Mouse (Mus musculus) heart, embryonic 10.5 days (tissue): Measurements from ENCODE around the gene Dctn1. TPM values are rescaled to one million over a fixed set of nuclear protein-coding genes. Genes with fewer than 3 reads are reported as not detected.

Experiments used
- DNase-seq: peaks from one replicate; pipeline ENCODE4 v3.0.0-alpha.2; 2017; ENCODE audit warnings: low spot score
- H3K27ac ChIP-seq: fragments of 300-500 bp; sonication (generic); 2 replicates; pipeline ENCODE4 v1.5.1; 2016; ENCODE audit warnings: mild to moderate bottlenecking
- H3K27me3 ChIP-seq: fragments of 300-500 bp; sonication (generic); 2 replicates; pipeline ENCODE4 v1.6.1; 2016; ENCODE audit warnings: mild to moderate bottlenecking; ENCODE audit not compliant: poor library complexity, insufficient read depth, severe bottlenecking
- H3K36me3 ChIP-seq: fragments of 300-500 bp; sonication (generic); 2 replicates; pipeline ENCODE4 v1.6.1; 2016; ENCODE audit warnings: mild to moderate bottlenecking, moderate library complexity
- H3K4me1 ChIP-seq: fragments of 300-500 bp; sonication (generic); 2 replicates; pipeline ENCODE4 v1.6.1; 2016; ENCODE audit warnings: mild to moderate bottlenecking
- H3K4me3 ChIP-seq: fragments of 300-500 bp; sonication (generic); 2 replicates; pipeline ENCODE4 v1.5.1; 2016; ENCODE audit warnings: mild to moderate bottlenecking, moderate library complexity
- H3K9me3 ChIP-seq: fragments of 300-500 bp; sonication (generic); 2 replicates; pipeline ENCODE4 v1.6.1; 2016; ENCODE audit warnings: mild to moderate bottlenecking, moderate library complexity
- WGBS: fragments of 180-500 bp; shearing (Covaris S2); methylation state at CpG from one replicate; pipeline ENCODE4 v1.1.7; 2016; 5-methylcytosine and 5-hydroxymethylcytosine counted together
- polyA plus RNA-seq: library from polyadenylated mRNA; unstranded; fragments of >200 nt; fragmentation: Nextera tagmentation; extraction: Ambion mirVana; gene quantifications from 2 replicates; pipeline ENCODE4 v1.2.1, GENCODE M21; 2016

The Dctn1 gene
- polyA plus RNA-seq, 1 experiment from 2014 or later: 83.2 TPM

- no peaks in the 10 kb centered on the region for H3K36me3 ChIP-seq
- no peaks in the 10 kb centered on the region for H3K9me3 ChIP-seq
- H3K4me3 ChIP-seq: no peak within 1 kb of the TSS
- no peaks in the 10 kb centered on the region for H3K4me1 ChIP-seq
- H3K27me3 ChIP-seq: no peaks in the 10 kb centered on the region
- no peak within 1 kb of the TSS for H3K27ac ChIP-seq
- 77% methylated on average over 3 of the region's 3 CpGs for WGBS
- no peak for DNase-seq
These were observed 54.1 kb downstream of the Dctn1 start, which contains the start of gene Slc4a5 for GRCm38 (mm10) chr6:83219814-83220213. TSS of gene Slc4a5 (plus strand) at chr6:83219828.

GRCm38 (mm10) chr6:83231486-83231885 lies 65.8 kb downstream of the Dctn1 start:
- H3K36me3 ChIP-seq: no peaks in the 10 kb centered on the region
- H3K9me3 ChIP-seq: no peaks in the 10 kb centered on the region
- peaks cover 23% of the 10 kb centered on the region for H3K4me1 ChIP-seq
- no peak overlapping the region for H3K4me3 ChIP-seq
- WGBS: 43% methylated on average over 2 of the region's 2 CpGs
- no peak for DNase-seq
- H3K27me3 ChIP-seq: peaks cover 11% of the 10 kb centered on the region; the same call in 1 of the 2 replicates
- H3K27ac ChIP-seq: no peak overlapping the region

GRCm38 (mm10) chr6:83233306-83233705 lies 67.6 kb downstream of the Dctn1 start:
- Histone ChIP-seq H3K36me3 (no peaks in the 10 kb centered on the region), H3K4me3 (no peak overlapping the region), H3K27me3 (peaks cover 28% of the 10 kb centered on the region), H3K27ac (peak overlapping the region; percentile 67; the same call in 1 of the 2 replicates), H3K9me3 (no peaks in the 10 kb centered on the region), H3K4me1 (peaks cover 36% of the 10 kb centered on the region)
- WGBS: 77% methylated on average over 4 of the region's 4 CpGs
- DNase-seq: no peak

- H3K27ac ChIP-seq: peak overlapping the region; percentile 67
These were observed 68.6 kb downstream of the Dctn1 start for GRCm38 (mm10) chr6:83234280-83234741.

GRCm38 (mm10) chr6:83237123-83237522 lies 71.4 kb downstream of the Dctn1 start:
- no peak for DNase-seq
- Histone ChIP-seq H3K4me1 (peaks cover 51% of the 10 kb centered on the region), H3K27me3 (peaks cover 66% of the 10 kb centered on the region), H3K4me3 (peak overlapping the region; percentile 43), H3K9me3 (no peaks in the 10 kb centered on the region), H3K36me3 (no peaks in the 10 kb centered on the region), H3K27ac (peak overlapping the region; percentile 53; the same call in 1 of the 2 replicates)
- 3% methylated on average over 9 of the region's 9 CpGs for WGBS

More at GRCm38 (mm10) chr6:83234280-83234741, 68.6 kb downstream of the Dctn1 start:
- peaks cover 38% of the 10 kb centered on the region for H3K27me3 ChIP-seq
- no peaks in the 10 kb centered on the region for H3K36me3 ChIP-seq
- 3% methylated on average over 14 of the region's 14 CpGs for WGBS
- peak overlapping the region; percentile 40 for H3K4me3 ChIP-seq
- DNase-seq: no peak
- peaks cover 37% of the 10 kb centered on the region for H3K4me1 ChIP-seq
- no peaks in the 10 kb centered on the region for H3K9me3 ChIP-seq

- Histone ChIP-seq H3K9me3 (no peaks in the 10 kb centered on the region), H3K27ac (peak overlapping the region; percentile 6; the same call in 1 of the 2 replicates), H3K4me1 (peaks cover 18% of the 10 kb centered on the region), H3K27me3 (peaks cover 26% of the 10 kb centered on the region), H3K4me3 (no peak overlapping the region), H3K36me3 (no peaks in the 10 kb centered on the region)
- no peak for DNase-seq
- WGBS: 49% methylated on average over 10 of the region's 10 CpGs
These were observed 78.8 kb downstream of the Dctn1 start for GRCm38 (mm10) chr6:83244422-83245061.

- Histone ChIP-seq H3K36me3 (no peaks in the 10 kb centered on the region), H3K27me3 (peaks cover 20% of the 10 kb centered on the region), H3K4me3 (no peak overlapping the region), H3K9me3 (no peaks in the 10 kb centered on the region), H3K4me1 (peaks cover 17% of the 10 kb centered on the region), H3K27ac (peak overlapping the region; percentile 6; the same call in 1 of the 2 replicates)
- 87% methylated on average over 6 of the region's 6 CpGs for WGBS
- DNase-seq: no peak
These were observed 79.4 kb downstream of the Dctn1 start for GRCm38 (mm10) chr6:83245134-83245533.

- H3K27me3 ChIP-seq: peaks cover 12% of the 10 kb centered on the region
- H3K4me1 ChIP-seq: peaks cover 13% of the 10 kb centered on the region
- 88% methylated on average over 1 of the region's 1 CpGs for WGBS
- H3K9me3 ChIP-seq: no peaks in the 10 kb centered on the region
- DNase-seq: no peak
- H3K27ac ChIP-seq: peak overlapping the region; percentile 6; the same call in 1 of the 2 replicates
- no peak overlapping the region for H3K4me3 ChIP-seq
- no peaks in the 10 kb centered on the region for H3K36me3 ChIP-seq
These were observed 80.3 kb downstream of the Dctn1 start for GRCm38 (mm10) chr6:83245997-83246396.

GRCm38 (mm10) chr6:83246750-83247149 lies 81.0 kb downstream of the Dctn1 start:
- WGBS: 88% methylated on average over 4 of the region's 4 CpGs

GRCm38 (mm10) chr6:83247153-83247552 lies 81.4 kb downstream of the Dctn1 start:
- no peaks in the 10 kb centered on the region for H3K36me3 ChIP-seq
- H3K4me3 ChIP-seq: no peak overlapping the region
- H3K9me3 ChIP-seq: no peaks in the 10 kb centered on the region
- 90% methylated on average over 2 of the region's 2 CpGs for WGBS
- H3K27ac ChIP-seq: no peak overlapping the region
- DNase-seq: no peak
- no peaks in the 10 kb centered on the region; the same call in 1 of the 2 replicates for H3K27me3 ChIP-seq
- peaks cover 13% of the 10 kb centered on the region for H3K4me1 ChIP-seq

More at GRCm38 (mm10) chr6:83246750-83247149, 81.0 kb downstream of the Dctn1 start:
- Histone ChIP-seq H3K9me3 (no peaks in the 10 kb centered on the region), H3K27ac (peak overlapping the region; percentile 16; the same call in 1 of the 2 replicates), H3K36me3 (no peaks in the 10 kb centered on the region), H3K4me3 (no peak overlapping the region), H3K27me3 (peaks cover 4% of the 10 kb centered on the region), H3K4me1 (peaks cover 13% of the 10 kb centered on the region)
- no peak for DNase-seq

Other genes with a start within 250 kb of the Dctn1 start
- 0.09 and 0.30 TPM in 2 replicates for gene Sema4f, start 226.2 kb upstream of the Dctn1 start, polyA plus RNA-seq
- gene M1ap, start 219.0 kb upstream of the Dctn1 start, polyA plus RNA-seq: 0.34 and 0.87 TPM in 2 replicates
- 11.3 and 14.8 TPM in 2 replicates for gene Dok1, start 132.4 kb upstream of the Dctn1 start, polyA plus RNA-seq
- gene Loxl3, start 131.7 kb upstream of the Dctn1 start, polyA plus RNA-seq: 7.6 and 9.8 TPM in 2 replicates
- 154 and 170 TPM in 2 replicates for gene Aup1, start 111.4 kb upstream of the Dctn1 start, polyA plus RNA-seq
- 100 and 106 TPM in 2 replicates for gene Htra2, start 110.6 kb upstream of the Dctn1 start, polyA plus RNA-seq
- gene Dqx1, start 108.1 kb upstream of the Dctn1 start, polyA plus RNA-seq: 0.59 and 1.5 TPM in 2 replicates
- gene Tlx2, start 95.6 kb upstream of the Dctn1 start, polyA plus RNA-seq: 0.27 and 0.63 TPM in 2 replicates
- 16.7 and 24.4 TPM in 2 replicates for gene Pcgf1, start 88.1 kb upstream of the Dctn1 start, polyA plus RNA-seq
- 0.55 TPM in 1 of 2 replicates, not detected in the other for gene Lbx2, start 79.6 kb upstream of the Dctn1 start, polyA plus RNA-seq
- gene Ccdc142, start 64.3 kb upstream of the Dctn1 start, polyA plus RNA-seq: 1.8 and 2.4 TPM in 2 replicates
- 1.4 and 2.0 TPM in 2 replicates for gene Gm42688, start 64.3 kb upstream of the Dctn1 start, polyA plus RNA-seq
- 157 and 167 TPM in 2 replicates for gene Mrpl53, start 56.9 kb upstream of the Dctn1 start, polyA plus RNA-seq
- 24.5 and 42.5 TPM in 2 replicates for gene Mogs, start 50.4 kb upstream of the Dctn1 start, polyA plus RNA-seq
- 101 and 113 TPM in 2 replicates for gene Wbp1, start 44.4 kb upstream of the Dctn1 start, polyA plus RNA-seq
- gene Ino80b, start 40.5 kb upstream of the Dctn1 start, polyA plus RNA-seq: 11.4 and 16.1 TPM in 2 replicates
- gene Rtkn, start 30.5 kb upstream of the Dctn1 start, polyA plus RNA-seq: 18.4 and 24.4 TPM in 2 replicates
- 6.9 and 7.3 TPM in 2 replicates for gene Wdr54, start 9.5 kb upstream of the Dctn1 start, polyA plus RNA-seq
- gene 1700003E16Rik, start 9.5 kb upstream of the Dctn1 start, polyA plus RNA-seq: 0.23 and 0.50 TPM in 2 replicates
- 0.57 and 0.68 TPM in 2 replicates for gene Slc4a5, start 53.9 kb downstream of the Dctn1 start, polyA plus RNA-seq
- 50.6 and 58.7 TPM in 2 replicates for gene Mthfd2, start 160.0 kb downstream of the Dctn1 start, polyA plus RNA-seq
- gene Mob1a, start 160.1 kb downstream of the Dctn1 start, polyA plus RNA-seq: 42.8 and 50.7 TPM in 2 replicates
- gene Bola3, start 183.2 kb downstream of the Dctn1 start, polyA plus RNA-seq: 238 and 283 TPM in 2 replicates